Mouse (Mus musculus) embryonic fibroblast, embryonic 13.5 days (primary cell): ENCODE data around the gene Aida.

Experiments
- CTCF ChIP-seq: IDR thresholded peaks from 2 replicates; pipeline ENCODE4 v1.5.1; 2011; ENCODE audit warnings: mild to moderate bottlenecking, control low read depth, low read length, moderate library complexity, borderline replicate concordance; ENCODE audit not compliant: insufficient read depth
- POLR2A ChIP-seq: IDR thresholded peaks from 2 replicates; pipeline ENCODE4 v1.6.1; 2011; ENCODE audit warnings: low read depth, mild to moderate bottlenecking, control low read depth, low read length, moderate library complexity

DNA sequence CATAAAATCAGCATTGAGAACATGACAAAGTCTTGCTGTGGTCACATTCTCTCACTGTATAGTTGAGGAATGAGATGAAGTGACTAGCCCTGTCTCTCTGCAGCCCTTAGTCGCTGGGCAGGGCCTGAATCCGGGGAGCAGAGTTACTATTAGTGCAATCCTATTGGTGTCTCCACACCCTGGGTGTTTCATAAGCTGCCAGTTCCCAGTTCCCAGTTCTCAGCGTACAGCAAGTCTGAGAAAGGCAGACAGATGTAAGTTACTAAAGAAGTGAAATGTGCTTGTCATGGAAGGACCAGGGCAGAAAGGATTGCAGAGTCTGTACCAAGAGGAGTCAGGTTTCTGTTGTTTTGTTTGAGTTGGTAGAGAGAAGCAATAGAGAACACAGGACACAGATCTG is 11.2 kb downstream of the Aida start:
- TF ChIP-seq POLR2A (no peak), CTCF (no peak)
